7 mouse cellular contexts compared by ENCODE assay signal in the genomic region with DNA sequence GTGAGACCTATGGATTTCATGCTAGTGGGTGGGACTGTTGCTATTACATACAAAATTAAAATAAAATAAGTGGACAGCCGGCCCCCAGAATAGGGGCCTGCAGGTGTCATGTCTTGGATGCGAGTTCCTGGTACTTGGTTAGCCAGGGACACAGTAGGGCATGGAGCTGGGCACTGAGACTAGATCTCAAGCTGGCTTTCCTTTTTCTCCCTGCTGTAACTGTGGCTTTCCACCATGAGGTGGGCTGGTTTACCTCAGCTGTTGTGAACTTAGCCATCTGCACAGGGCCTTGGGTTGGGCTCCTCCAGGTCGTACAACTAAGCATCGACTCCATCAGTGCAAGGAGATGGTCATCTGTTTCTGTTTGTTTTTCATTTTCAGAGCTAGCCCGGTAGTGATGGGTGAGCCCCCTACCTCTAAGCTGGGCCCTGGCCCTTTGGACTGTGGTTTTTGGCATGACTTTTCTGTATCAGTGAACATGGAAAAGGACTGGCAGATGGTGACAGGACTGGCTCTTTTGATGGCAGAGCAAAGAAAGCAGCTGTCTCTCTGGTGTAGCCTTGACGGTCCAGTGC. TPM values are rescaled to one million over a fixed set of nuclear protein-coding genes. Genes with fewer than 3 reads are reported as not detected.
DNase-seq lines count a peak whose midpoint lies in the region; ATAC-seq and TF ChIP-seq lines count a peak whose summit lies in the region.

No protein-coding gene starts in this region.

- peak overlapping the region; percentile 49 for H3K4me3 ChIP-seq in kidney, postnatal 0 days (replicated peaks; ENCODE audit: low read depth, low read length)
- peak overlapping the region; percentile 62 for H3K4me3 ChIP-seq in embryonic facial prominence, embryonic 15.5 days (replicated peaks)
- H3K4me3 ChIP-seq in intestine, embryonic 16.5 days (ENCODE audit: low read length), result peak overlapping the region; percentile 55
- H3K4me3 ChIP-seq in neural tube, embryonic 13.5 days, result peak overlapping the region; percentile 44

- 65% methylated on average over 6 of the region's 6 CpGs for WGBS in kidney, postnatal 0 days
- 67% methylated on average over 6 of the region's 6 CpGs for WGBS in embryonic facial prominence, embryonic 15.5 days
- 61% methylated on average over 6 of the region's 6 CpGs for WGBS in intestine, embryonic 16.5 days
- 67% methylated on average over 6 of the region's 6 CpGs for WGBS in neural tube, embryonic 13.5 days

- H3K36me3 ChIP-seq in kidney, postnatal 0 days (ENCODE audit: insufficient read depth, low read length), result no peaks in the 10 kb centered on the region
- no peaks in the 10 kb centered on the region for H3K36me3 ChIP-seq in embryonic facial prominence, embryonic 15.5 days
- no peaks in the 10 kb centered on the region for H3K36me3 ChIP-seq in intestine, embryonic 16.5 days (ENCODE audit: control insufficient read depth, insufficient read depth, low read length)
- H3K36me3 ChIP-seq in neural tube, embryonic 13.5 days, result no peaks in the 10 kb centered on the region

- ATAC-seq in kidney, postnatal 0 days (replicated peaks; ENCODE audit: low FRiP score, low read depth), result no peak
- ATAC-seq in embryonic facial prominence, embryonic 15.5 days (ENCODE audit: insufficient number of reproducible peaks, low FRiP score, low TSS enrichment, low read depth), result no peak
- no peak for ATAC-seq in intestine, embryonic 16.5 days
- no peak for ATAC-seq in neural tube, embryonic 13.5 days (ENCODE audit: low read depth)

- no peaks in the 10 kb centered on the region for H3K27me3 ChIP-seq in kidney, postnatal 0 days (ENCODE audit: insufficient read depth, low read length)
- no peaks in the 10 kb centered on the region for H3K27me3 ChIP-seq in embryonic facial prominence, embryonic 15.5 days
- H3K27me3 ChIP-seq in intestine, embryonic 16.5 days (replicated peaks; ENCODE audit: control insufficient read depth, insufficient read depth, low read length), result no peaks in the 10 kb centered on the region
- H3K27me3 ChIP-seq in neural tube, embryonic 13.5 days, result peaks cover 34% of the 10 kb centered on the region

- peak overlapping the region; percentile 60; the same call in 1 of the 2 replicates for H3K9ac ChIP-seq in kidney, postnatal 0 days (ENCODE audit: low read depth, low read length)
- peak overlapping the region; percentile 48 for H3K9ac ChIP-seq in embryonic facial prominence, embryonic 15.5 days
- H3K9ac ChIP-seq in intestine, embryonic 16.5 days (ENCODE audit: low read depth, low read length), result peak overlapping the region; percentile 66; the same call in 1 of the 2 replicates
- H3K9ac ChIP-seq in neural tube, embryonic 13.5 days, result peak overlapping the region; percentile 61

- TF ChIP-seq CTCF in kidney, postnatal 0 days (IDR thresholded peaks at IDR 0.05; ENCODE audit: low read depth), result no peak

- H3K4me1 ChIP-seq in kidney, postnatal 0 days (replicated peaks; ENCODE audit: insufficient read depth, low read length), result peaks cover 16% of the 10 kb centered on the region
- H3K4me1 ChIP-seq in embryonic facial prominence, embryonic 15.5 days, result peaks cover 28% of the 10 kb centered on the region
- H3K4me1 ChIP-seq in intestine, embryonic 16.5 days (ENCODE audit: control insufficient read depth, insufficient read depth, low read length), result peaks cover 14% of the 10 kb centered on the region
- peaks cover 39% of the 10 kb centered on the region for H3K4me1 ChIP-seq in neural tube, embryonic 13.5 days (replicated peaks)

- peak overlapping the region; percentile 84; the same call in 1 of the 2 replicates for H3K27ac ChIP-seq in kidney, postnatal 0 days
- H3K27ac ChIP-seq in embryonic facial prominence, embryonic 15.5 days (replicated peaks), result no peak overlapping the region
- H3K27ac ChIP-seq in intestine, embryonic 16.5 days (ENCODE audit: low read length), result peak overlapping the region; percentile 75; the same call in 1 of the 2 replicates
- no peak overlapping the region for H3K27ac ChIP-seq in neural tube, embryonic 13.5 days (replicated peaks)

- H3K4me2 ChIP-seq in kidney, postnatal 0 days (ENCODE audit: low read length), result peak overlapping the region; percentile 72
- peak overlapping the region; percentile 69 for H3K4me2 ChIP-seq in embryonic facial prominence, embryonic 15.5 days (replicated peaks)
- peak overlapping the region; percentile 71 for H3K4me2 ChIP-seq in intestine, embryonic 16.5 days (ENCODE audit: low read depth, low read length)
- peak overlapping the region; percentile 60 for H3K4me2 ChIP-seq in neural tube, embryonic 13.5 days

- DNase-seq in kidney, postnatal 0 days (ENCODE audit: low spot score), result no peak
- DNase-seq in kidney, adult 8-10 months, result no peak
- no peak for DNase-seq in gastrocnemius, postnatal 25 days
- no peak for DNase-seq in cerebellum, adult 9-11 months

- no peaks in the 10 kb centered on the region for H3K9me3 ChIP-seq in kidney, postnatal 0 days (replicated peaks; ENCODE audit: low read length)
- H3K9me3 ChIP-seq in embryonic facial prominence, embryonic 15.5 days (replicated peaks), result no peaks in the 10 kb centered on the region
- H3K9me3 ChIP-seq in intestine, embryonic 16.5 days (ENCODE audit: control insufficient read depth, low read length), result no peaks in the 10 kb centered on the region
- H3K9me3 ChIP-seq in neural tube, embryonic 13.5 days, result no peaks in the 10 kb centered on the region

RNA-seq across cellular contexts. Expression of gene Zfp839, which starts 3.8 kb away (rescaled TPM):
- 2.2 and 2.3 TPM in 2 replicates for polyA plus RNA-seq in kidney, postnatal 0 days (2015; fragmentation: Nextera tagmentation; extraction: Ambion mirVana)
- 7.8 and 8.0 TPM in 2 replicates for polyA plus RNA-seq in embryonic facial prominence, embryonic 15.5 days (2015; fragmentation: Nextera tagmentation; extraction: Ambion mirVana)
- polyA plus RNA-seq in intestine, embryonic 16.5 days (2015; fragmentation: Nextera tagmentation; extraction: Ambion mirVana), result 3.7 and 4.9 TPM in 2 replicates
- 3.9 and 4.3 TPM in 2 replicates for polyA plus RNA-seq in neural tube, embryonic 13.5 days (2015; fragmentation: Nextera tagmentation; extraction: Ambion mirVana)
- total RNA-seq in gastrocnemius, postnatal 25 days (2021), result 1 to 10 TPM; 5.0 to 5.4 TPM

RNA-seq across cellular contexts. Expression of gene Mok, which starts 5.5 kb away (rescaled TPM):
- polyA plus RNA-seq in kidney, postnatal 0 days (2015; fragmentation: Nextera tagmentation; extraction: Ambion mirVana), result 8.9 and 9.6 TPM in 2 replicates
- 7.3 and 9.6 TPM in 2 replicates for polyA plus RNA-seq in embryonic facial prominence, embryonic 15.5 days (2015; fragmentation: Nextera tagmentation; extraction: Ambion mirVana)
- polyA plus RNA-seq in intestine, embryonic 16.5 days (2015; fragmentation: Nextera tagmentation; extraction: Ambion mirVana), result 1.7 and 2.9 TPM in 2 replicates
- polyA plus RNA-seq in neural tube, embryonic 13.5 days (2015; fragmentation: Nextera tagmentation; extraction: Ambion mirVana), result 10.8 and 11.7 TPM in 2 replicates
- total RNA-seq in gastrocnemius, postnatal 25 days (2021), result not detected

RNA-seq across cellular contexts. Expression of gene Cinp, which starts 42.7 kb away (rescaled TPM):
- 59.0 and 59.2 TPM in 2 replicates for polyA plus RNA-seq in kidney, postnatal 0 days (2015; fragmentation: Nextera tagmentation; extraction: Ambion mirVana)
- polyA plus RNA-seq in embryonic facial prominence, embryonic 15.5 days (2015; fragmentation: Nextera tagmentation; extraction: Ambion mirVana), result 68.4 and 72.8 TPM in 2 replicates
- 65.0 and 72.7 TPM in 2 replicates for polyA plus RNA-seq in intestine, embryonic 16.5 days (2015; fragmentation: Nextera tagmentation; extraction: Ambion mirVana)
- polyA plus RNA-seq in neural tube, embryonic 13.5 days (2015; fragmentation: Nextera tagmentation; extraction: Ambion mirVana), result 66.0 and 66.9 TPM in 2 replicates
- total RNA-seq in gastrocnemius, postnatal 25 days (2021), result 10 to 100 TPM; 28.4 to 29.1 TPM

RNA-seq across cellular contexts. Expression of gene Tecpr2, which starts 42.8 kb away (rescaled TPM):
- 1.8 and 2.0 TPM in 2 replicates for polyA plus RNA-seq in kidney, postnatal 0 days (2015; fragmentation: Nextera tagmentation; extraction: Ambion mirVana)
- 4.2 and 5.2 TPM in 2 replicates for polyA plus RNA-seq in embryonic facial prominence, embryonic 15.5 days (2015; fragmentation: Nextera tagmentation; extraction: Ambion mirVana)
- polyA plus RNA-seq in intestine, embryonic 16.5 days (2015; fragmentation: Nextera tagmentation; extraction: Ambion mirVana), result 2.2 and 2.4 TPM in 2 replicates
- polyA plus RNA-seq in neural tube, embryonic 13.5 days (2015; fragmentation: Nextera tagmentation; extraction: Ambion mirVana), result 6.1 and 6.3 TPM in 2 replicates
- 1 to 10 TPM; 1.9 to 3.1 TPM for total RNA-seq in gastrocnemius, postnatal 25 days (2021)

Comparison
In these comparisons a context has a peak if more than half of its experiments do, and no peak if none do; other contexts are left out.
1. H3K27ac ChIP-seq: peak in kidney, postnatal 0 days (single experiment) and intestine, embryonic 16.5 days (single experiment); none in embryonic facial prominence, embryonic 15.5 days (single experiment) and neural tube, embryonic 13.5 days (single experiment).
2. Peak in every context shown above with its lines, with median percentiles within 50 percentile points of each other: H3K4me2 ChIP-seq, H3K4me3 ChIP-seq and H3K9ac ChIP-seq.